Mouse (Mus musculus) retina, adult 2 months (tissue): ENCODE results near the gene Ptpn5.
A peak's percentile ranks its signal among the peaks of the same experiment; 100 is the strongest.

ENCODE experiments used
- DNase-seq: peaks from one replicate; pipeline ENCODE4 v3.0.0-alpha.2; 2012; ENCODE audit warnings: low read depth, low spot score

Ptpn5 gene

GRCm38 (mm10) chr7:47111121-47111520 lies 22.4 kb downstream of the Ptpn5 start:
- DNase-seq = no peak

GRCm38 (mm10) chr7:47110511-47110910 lies 23.0 kb downstream of the Ptpn5 start:
- DNase-seq = no peak

DNA sequence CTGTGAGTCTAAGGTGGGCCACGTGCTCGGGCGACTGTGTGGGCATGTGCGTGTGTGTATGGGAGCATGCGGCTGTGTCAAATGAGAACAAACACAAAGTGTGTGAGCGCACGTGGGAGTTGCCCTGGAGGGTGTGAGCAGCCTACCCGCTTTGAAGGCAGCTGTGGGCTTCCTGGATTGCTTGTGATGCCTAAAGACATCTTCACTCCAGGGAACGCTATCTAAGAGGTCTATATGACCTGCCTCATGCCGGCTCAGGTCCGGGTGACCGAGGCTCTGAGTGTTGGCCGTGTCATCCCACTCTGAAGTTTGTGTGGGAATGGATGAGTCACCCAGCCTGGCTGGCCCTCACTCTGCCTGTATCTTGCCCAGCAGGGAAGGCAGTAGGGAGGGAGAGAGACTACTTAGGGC lies 24.7 kb downstream of the Ptpn5 start:
- DNase-seq = no peak

- DNase-seq = no peak
Observed at GRCm38 (mm10) chr7:47106949-47107348, 26.5 kb downstream of the Ptpn5 start.

DNA sequence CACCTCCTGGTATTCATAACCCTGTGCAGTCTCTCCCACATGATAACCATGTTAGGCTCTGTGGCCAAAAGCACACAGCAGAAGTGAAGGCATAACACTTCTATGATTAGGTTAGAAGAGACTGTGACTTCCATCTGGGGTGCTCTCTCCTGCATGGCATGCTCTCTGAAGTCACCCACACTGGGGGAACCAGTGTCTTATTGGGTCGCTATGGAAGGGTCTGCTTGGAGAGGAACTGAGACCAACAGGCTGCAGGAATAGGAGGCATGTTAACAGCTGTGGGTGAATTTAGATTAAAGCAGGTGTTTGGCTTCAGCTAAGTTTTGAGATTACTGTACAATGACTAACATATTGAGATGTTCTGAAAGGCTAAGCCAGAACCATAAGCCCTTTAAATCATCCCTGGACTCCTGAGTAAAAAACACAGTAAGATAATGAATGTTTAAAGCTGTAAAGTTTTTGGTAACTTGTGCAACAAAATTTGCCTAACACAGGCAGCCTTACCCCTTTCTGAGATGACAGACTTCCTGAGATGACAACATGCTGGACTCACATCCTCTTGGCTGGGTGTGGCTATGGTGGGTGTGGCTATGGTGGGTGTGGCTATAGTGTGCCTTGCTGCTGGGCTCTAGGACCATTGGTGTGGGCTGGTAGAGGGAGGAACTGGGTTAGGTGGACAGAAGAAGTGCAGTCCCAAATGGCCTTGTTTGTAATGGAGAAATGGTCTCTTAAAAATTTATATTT lies 29.6 kb downstream of the Ptpn5 start:
- no peak for DNase-seq

DNA sequence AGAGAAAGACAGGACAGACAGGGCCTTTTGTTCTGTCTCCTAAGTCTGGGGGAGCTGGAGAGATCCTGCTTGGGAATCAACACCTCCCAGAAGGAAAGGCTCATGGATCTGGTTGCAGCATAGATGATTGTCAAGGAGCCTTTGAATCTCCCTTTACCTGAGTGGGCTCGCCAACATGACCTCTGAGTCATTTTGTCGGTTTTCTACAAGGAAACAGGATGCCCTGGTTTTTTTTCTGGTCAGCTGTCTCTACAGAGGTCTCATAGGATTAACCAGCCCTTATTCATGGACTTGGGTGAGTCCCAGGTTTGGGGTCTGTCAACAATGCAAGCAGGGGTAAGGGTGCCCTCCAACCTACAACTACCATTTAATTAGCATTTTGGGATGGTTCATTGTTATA lies 30.5 kb downstream of the Ptpn5 start:
- DNase-seq = no peak

GRCm38 (mm10) chr7:47100615-47101014 lies 32.9 kb downstream of the Ptpn5 start:
- DNase-seq = no peak

- no peak for DNase-seq
Observed at GRCm38 (mm10) chr7:47099306-47099705, 34.2 kb downstream of the Ptpn5 start.

GRCm38 (mm10) chr7:47098044-47098443 lies 35.4 kb downstream of the Ptpn5 start:
- DNase-seq = no peak

GRCm38 (mm10) chr7:47094969-47095368 lies 38.5 kb downstream of the Ptpn5 start:
- DNase-seq = no peak

- DNase-seq = no peak
Observed at GRCm38 (mm10) chr7:47093935-47094334, 39.5 kb downstream of the Ptpn5 start.

DNA sequence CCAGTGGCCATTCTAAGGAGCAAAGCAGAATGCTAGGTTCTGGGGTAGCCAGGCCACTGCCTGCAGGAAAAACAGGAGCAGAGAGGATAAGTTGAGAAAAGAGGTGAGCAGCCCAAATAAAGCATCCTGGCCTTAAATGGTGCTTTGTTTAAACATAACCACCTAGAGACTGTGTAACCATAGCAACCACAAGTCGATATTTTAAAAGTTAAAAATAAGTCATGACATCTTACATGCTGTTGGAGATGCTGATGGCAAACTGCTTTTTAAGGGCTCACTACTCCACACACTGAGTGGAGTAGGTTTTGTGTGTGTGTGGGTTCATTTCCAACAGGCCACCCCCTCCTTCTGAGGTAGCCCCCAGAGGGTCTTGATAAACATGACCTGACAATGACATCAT lies 48.4 kb downstream of the Ptpn5 start:
- DNase-seq = no peak

DNA sequence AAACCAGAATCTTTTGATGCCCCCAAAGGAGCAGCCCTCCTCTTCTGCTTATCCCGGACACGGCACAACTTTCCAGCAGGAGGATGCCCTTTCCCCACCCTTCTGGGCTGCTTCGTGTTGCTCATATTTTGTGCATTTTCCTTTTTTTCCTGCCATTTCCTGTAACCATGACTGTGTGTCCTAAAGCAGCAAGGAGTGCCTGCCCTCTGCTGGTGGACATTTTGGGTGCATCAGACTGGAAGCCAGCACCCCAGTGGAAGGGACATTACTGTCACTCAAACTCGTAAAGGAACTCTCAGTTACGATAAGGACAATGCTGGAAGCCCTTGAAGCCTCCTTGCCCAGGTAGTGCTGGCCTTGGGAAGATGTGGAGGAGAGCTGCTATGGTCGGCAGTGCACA lies 52.2 kb downstream of the Ptpn5 start:
- peak; percentile 15 for DNase-seq

DNA sequence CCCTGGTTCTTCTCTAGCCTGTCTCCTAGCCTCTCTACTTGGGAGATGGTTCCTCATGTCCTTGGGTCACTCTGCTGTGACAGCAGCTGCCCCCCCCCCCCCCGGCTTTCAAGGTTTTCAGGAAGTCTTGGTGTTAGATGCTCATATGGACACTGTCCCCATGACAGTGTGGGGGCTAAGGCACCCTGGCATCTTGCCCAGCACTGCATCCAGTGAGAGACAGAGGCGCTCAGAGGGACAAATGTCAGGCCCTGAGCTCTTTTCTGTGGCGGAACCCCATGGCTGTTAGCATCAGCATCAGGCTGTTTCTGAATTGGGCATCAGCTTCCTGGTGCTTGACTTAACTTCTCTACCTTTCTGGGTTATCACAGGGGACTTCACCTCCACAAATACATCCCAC lies 52.6 kb downstream of the Ptpn5 start:
- no peak for DNase-seq

DNA sequence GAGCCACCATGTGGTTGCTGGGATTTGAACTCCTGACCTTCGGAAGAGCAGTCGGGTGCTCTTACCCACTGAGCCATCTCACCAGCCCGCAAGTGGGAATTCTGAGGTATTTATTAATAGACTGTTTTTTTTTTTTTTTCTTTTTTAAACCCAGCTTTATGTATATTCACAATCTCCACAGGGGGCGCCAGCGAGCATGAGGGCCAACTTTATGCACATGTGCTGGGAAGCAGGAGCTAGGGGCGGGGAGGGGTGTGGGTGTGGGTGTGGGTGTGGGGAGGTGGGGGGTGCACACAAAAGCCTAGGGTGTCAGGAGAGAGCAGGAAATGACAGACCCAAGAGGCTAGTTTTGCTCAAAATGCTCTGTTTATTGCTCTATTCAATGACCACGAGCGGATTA lies 56.0 kb downstream of the Ptpn5 start:
- no peak for DNase-seq

GRCm38 (mm10) chr7:47076729-47077128 lies 56.8 kb downstream of the Ptpn5 start:
- no peak for DNase-seq

GRCm38 (mm10) chr7:47076193-47076592 lies 57.3 kb downstream of the Ptpn5 start:
- DNase-seq = no peak

- no peak for DNase-seq
Observed at GRCm38 (mm10) chr7:47073536-47074521, 59.7 kb downstream of the Ptpn5 start.

- DNase-seq = no peak
Observed at GRCm38 (mm10) chr7:47072551-47072950, 60.9 kb downstream of the Ptpn5 start.

GRCm38 (mm10) chr7:47067879-47068278 lies 65.6 kb downstream of the Ptpn5 start:
- no peak for DNase-seq

DNA sequence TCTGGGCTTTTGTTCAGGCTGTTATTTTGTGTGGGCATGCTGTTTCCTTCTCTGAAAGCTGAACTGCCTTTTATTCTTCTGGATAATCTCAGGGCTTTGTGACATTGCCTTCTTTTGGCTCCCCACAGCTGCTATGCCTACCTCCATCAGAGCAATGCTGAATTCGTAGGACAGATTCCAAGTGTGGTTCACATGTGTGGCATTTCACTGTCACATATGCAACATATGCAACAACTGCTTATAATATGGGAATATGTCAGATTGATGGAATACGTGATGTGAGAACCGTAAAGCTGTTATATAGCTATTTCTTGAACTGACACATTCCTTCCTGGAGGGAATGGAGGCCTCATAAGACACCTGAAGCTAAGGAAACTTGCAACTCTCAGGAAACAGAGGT lies 66.5 kb downstream of the Ptpn5 start:
- DNase-seq = no peak

- no peak for DNase-seq
Observed at GRCm38 (mm10) chr7:47061560-47061959, 71.9 kb downstream of the Ptpn5 start.

GRCm38 (mm10) chr7:47059339-47059738 lies 74.1 kb downstream of the Ptpn5 start:
- DNase-seq = no peak
